Mouse (Mus musculus) forebrain, embryonic 15.5 days (tissue): ENCODE data around the gene Thsd4. TPM values are rescaled to one million over a fixed set of nuclear protein-coding genes. Genes with fewer than 3 reads are reported as not detected.

Experiments used
- ATAC-seq: fragments of 200-750 bp; cut with Nextera tagmentation; replicated peaks from 2 replicates; pipeline ENCODE4 v1.8.0; 2017; ENCODE audit warnings: mild to moderate bottlenecking, moderate TSS enrichment, moderate library complexity
- H3K27ac ChIP-seq: fragments of 300-500 bp; sonication (generic); replicated peaks from 2 replicates; pipeline ENCODE4 v1.5.1; 2015; ENCODE audit warnings: mild to moderate bottlenecking, inconsistent platforms
- H3K27me3 ChIP-seq: fragments of 300-500 bp; sonication (generic); 2 replicates; pipeline ENCODE4 v1.6.1; 2015; ENCODE audit warnings: inconsistent platforms
- H3K36me3 ChIP-seq: fragments of 300-500 bp; sonication (generic); 2 replicates; pipeline ENCODE4 v1.6.1; 2015; ENCODE audit warnings: mild to moderate bottlenecking, inconsistent platforms
- H3K4me1 ChIP-seq: fragments of 300-500 bp; sonication (generic); 2 replicates; pipeline ENCODE4 v1.6.1; 2015; ENCODE audit warnings: inconsistent platforms
- H3K4me2 ChIP-seq: fragments of 300-500 bp; sonication (generic); replicated peaks from 2 replicates; pipeline ENCODE4 v1.6.1; 2015; ENCODE audit warnings: mild to moderate bottlenecking, inconsistent platforms
- H3K4me3 ChIP-seq: fragments of 300-500 bp; sonication (generic); 2 replicates; pipeline ENCODE4 v1.5.1; 2015; ENCODE audit warnings: mild to moderate bottlenecking, inconsistent platforms
- H3K9ac ChIP-seq: fragments of 300-500 bp; sonication (generic); replicated peaks from 2 replicates; pipeline ENCODE4 v1.6.1; 2015; ENCODE audit warnings: mild to moderate bottlenecking, inconsistent platforms
- H3K9me3 ChIP-seq: fragments of 300-500 bp; sonication (generic); 2 replicates; pipeline ENCODE4 v1.6.1; 2016; ENCODE audit warnings: inconsistent platforms
- WGBS: fragments of 180-500 bp; shearing (Covaris S2); methylation state at CpG from one replicate; pipeline ENCODE4 v1.1.7; 2015; ENCODE audit warnings: mixed read lengths; 5-methylcytosine and 5-hydroxymethylcytosine counted together
- polyA plus RNA-seq: library from polyadenylated mRNA; unstranded; fragments of >200 nt; fragmentation: Nextera tagmentation; extraction: Ambion mirVana; gene quantifications from 2 replicates; pipeline ENCODE4 v1.2.1, GENCODE M21; 2015

Gene Thsd4
- polyA plus RNA-seq, 1 experiment from 2014 or later, result 4.9 TPM

GRCm38 (mm10) chr9:60267273-60267626 is 254.6 kb downstream of the Thsd4 start:
- ATAC-seq, result peak; percentile 16; the same call in 1 of the 2 replicates
- Histone ChIP-seq H3K36me3 (no peaks in the 10 kb centered on the region), H3K9me3 (no peaks in the 10 kb centered on the region), H3K27me3 (no peaks in the 10 kb centered on the region), H3K4me1 (peaks cover 35% of the 10 kb centered on the region), H3K4me2 (no peak overlapping the region), H3K27ac (peak overlapping the region; percentile 82), H3K9ac (no peak overlapping the region), H3K4me3 (no peak overlapping the region)
- 12% methylated on average over 5 of the region's 5 CpGs for WGBS

GRCm38 (mm10) chr9:60266583-60267272 is 255.1 kb downstream of the Thsd4 start:
- H3K4me1 ChIP-seq, result peaks cover 35% of the 10 kb centered on the region

GRCm38 (mm10) chr9:60264586-60265325 is 257.1 kb downstream of the Thsd4 start:
- Histone ChIP-seq H3K4me2 (no peak overlapping the region), H3K4me3 (no peak overlapping the region), H3K4me1 (peaks cover 35% of the 10 kb centered on the region), H3K9ac (no peak overlapping the region), H3K36me3 (no peaks in the 10 kb centered on the region), H3K27me3 (no peaks in the 10 kb centered on the region), H3K27ac (0 out of 2 replicates have a peak overlapping the region, but pooled peaks have one; percentile 28), H3K9me3 (no peaks in the 10 kb centered on the region)
- ATAC-seq, result no peak
- WGBS, result 34% methylated on average over 10 of the region's 10 CpGs

More at GRCm38 (mm10) chr9:60266583-60267272, 255.1 kb downstream of the Thsd4 start:
- Histone ChIP-seq H3K9ac (no peak overlapping the region), H3K27me3 (no peaks in the 10 kb centered on the region), H3K9me3 (no peaks in the 10 kb centered on the region), H3K27ac (peak overlapping the region; percentile 82), H3K36me3 (no peaks in the 10 kb centered on the region), H3K4me2 (no peak overlapping the region; the same call in 1 of the 2 replicates), H3K4me3 (no peak overlapping the region)
- WGBS, result 6% methylated on average over 15 of the region's 15 CpGs
- ATAC-seq, result peak; percentile 84

DNA sequence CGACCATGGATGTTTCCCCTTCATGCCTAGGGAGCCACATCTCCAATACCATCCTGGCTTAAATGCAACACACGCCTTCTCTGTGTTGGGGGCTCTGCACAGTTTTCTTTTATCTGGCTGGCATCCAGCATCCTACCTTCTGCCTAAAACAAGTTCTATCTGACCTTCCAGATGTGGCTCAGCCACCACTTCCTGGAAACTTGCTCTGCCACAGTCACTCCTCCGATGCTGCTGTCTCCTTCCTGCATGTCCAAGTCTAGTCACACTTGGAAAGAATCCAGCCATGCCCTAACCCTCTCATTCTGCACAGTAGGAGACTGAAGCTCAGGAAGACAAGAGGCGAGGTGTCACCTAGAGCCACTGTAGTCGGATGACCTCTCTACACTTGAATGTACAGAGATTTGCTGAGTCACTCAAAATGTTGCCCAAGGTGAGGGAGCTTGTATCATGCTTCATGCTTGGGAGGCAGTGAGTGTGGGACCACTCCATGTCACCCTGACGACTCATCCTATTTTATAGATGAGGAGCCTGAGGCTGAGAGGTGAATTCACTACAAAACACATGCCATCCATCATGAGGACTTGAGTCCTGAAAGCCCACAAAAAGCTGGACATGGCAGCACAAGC is 259.2 kb downstream of the Thsd4 start:
- H3K4me3 ChIP-seq, result no peak overlapping the region
- H3K27ac ChIP-seq, result no peak overlapping the region
- H3K9ac ChIP-seq, result no peak overlapping the region
- H3K4me1 ChIP-seq, result peaks cover 32% of the 10 kb centered on the region
- H3K9me3 ChIP-seq, result no peaks in the 10 kb centered on the region
- H3K4me2 ChIP-seq, result no peak overlapping the region
- ATAC-seq, result no peak
- WGBS, result 89% methylated on average over 6 of the region's 6 CpGs
- H3K27me3 ChIP-seq, result no peaks in the 10 kb centered on the region
- no peaks in the 10 kb centered on the region for H3K36me3 ChIP-seq

DNA sequence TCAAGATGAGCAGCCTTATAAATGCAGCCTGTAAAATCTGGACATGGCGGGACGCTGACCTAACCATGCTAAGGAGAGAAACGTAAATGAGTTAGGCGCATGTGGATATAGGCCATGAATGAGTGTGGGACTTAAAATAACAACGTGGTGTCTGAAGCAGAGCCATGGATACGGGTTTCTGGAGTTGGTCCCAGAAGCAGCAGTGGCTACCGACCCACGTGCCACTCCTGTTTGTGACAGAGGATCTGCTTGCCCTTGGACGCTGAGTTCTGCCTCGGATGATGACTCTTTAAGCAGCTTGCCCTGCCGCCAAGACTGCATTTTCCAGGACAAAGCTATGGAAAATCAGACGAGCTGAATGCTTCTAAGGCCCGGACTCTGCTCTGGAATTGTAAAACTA is 262.2 kb downstream of the Thsd4 start:
- Histone ChIP-seq H3K27ac (no peak overlapping the region), H3K36me3 (no peaks in the 10 kb centered on the region), H3K4me3 (no peak overlapping the region), H3K27me3 (no peaks in the 10 kb centered on the region), H3K9me3 (no peaks in the 10 kb centered on the region), H3K4me2 (no peak overlapping the region), H3K9ac (no peak overlapping the region), H3K4me1 (peaks cover 2% of the 10 kb centered on the region; the same call in 1 of the 2 replicates)
- WGBS, result 75% methylated on average over 13 of the region's 13 CpGs
- ATAC-seq, result no peak

GRCm38 (mm10) chr9:60251765-60252164 is 270.1 kb downstream of the Thsd4 start:
- no peak for ATAC-seq
- H3K4me3 ChIP-seq, result no peak overlapping the region
- no peak overlapping the region for H3K27ac ChIP-seq
- no peaks in the 10 kb centered on the region for H3K9me3 ChIP-seq
- H3K4me2 ChIP-seq, result no peak overlapping the region
- WGBS, result 56% methylated on average over 3 of the region's 3 CpGs
- H3K9ac ChIP-seq, result no peak overlapping the region
- H3K4me1 ChIP-seq, result no peaks in the 10 kb centered on the region
- H3K27me3 ChIP-seq, result no peaks in the 10 kb centered on the region
- no peaks in the 10 kb centered on the region for H3K36me3 ChIP-seq

- Histone ChIP-seq H3K4me1 (no peaks in the 10 kb centered on the region), H3K27ac (no peak overlapping the region), H3K27me3 (no peaks in the 10 kb centered on the region), H3K9me3 (no peaks in the 10 kb centered on the region), H3K4me2 (no peak overlapping the region), H3K36me3 (no peaks in the 10 kb centered on the region), H3K4me3 (no peak overlapping the region), H3K9ac (no peak overlapping the region)
- ATAC-seq, result no peak
Observed at GRCm38 (mm10) chr9:60250403-60250802, 271.4 kb downstream of the Thsd4 start.

- Histone ChIP-seq H3K27ac (no peak overlapping the region), H3K4me3 (no peak overlapping the region), H3K9ac (no peak overlapping the region), H3K27me3 (no peaks in the 10 kb centered on the region; the same call in 1 of the 2 replicates), H3K4me1 (no peaks in the 10 kb centered on the region), H3K9me3 (no peaks in the 10 kb centered on the region), H3K36me3 (no peaks in the 10 kb centered on the region), H3K4me2 (no peak overlapping the region)
- ATAC-seq, result no peak
- 89% methylated on average over 3 of the region's 3 CpGs for WGBS
Observed at GRCm38 (mm10) chr9:60247998-60248397, 273.8 kb downstream of the Thsd4 start.

- WGBS, result 5% methylated on average over 5 of the region's 5 CpGs
- H3K36me3 ChIP-seq, result no peaks in the 10 kb centered on the region
- no peak overlapping the region for H3K4me3 ChIP-seq
- H3K4me1 ChIP-seq, result no peaks in the 10 kb centered on the region
- H3K9me3 ChIP-seq, result no peaks in the 10 kb centered on the region
- H3K9ac ChIP-seq, result no peak overlapping the region
- no peak for ATAC-seq
- no peak overlapping the region for H3K27ac ChIP-seq
- H3K4me2 ChIP-seq, result no peak overlapping the region
- H3K27me3 ChIP-seq, result no peaks in the 10 kb centered on the region; the same call in 1 of the 2 replicates
Observed at GRCm38 (mm10) chr9:60244943-60245342, 276.9 kb downstream of the Thsd4 start.

DNA sequence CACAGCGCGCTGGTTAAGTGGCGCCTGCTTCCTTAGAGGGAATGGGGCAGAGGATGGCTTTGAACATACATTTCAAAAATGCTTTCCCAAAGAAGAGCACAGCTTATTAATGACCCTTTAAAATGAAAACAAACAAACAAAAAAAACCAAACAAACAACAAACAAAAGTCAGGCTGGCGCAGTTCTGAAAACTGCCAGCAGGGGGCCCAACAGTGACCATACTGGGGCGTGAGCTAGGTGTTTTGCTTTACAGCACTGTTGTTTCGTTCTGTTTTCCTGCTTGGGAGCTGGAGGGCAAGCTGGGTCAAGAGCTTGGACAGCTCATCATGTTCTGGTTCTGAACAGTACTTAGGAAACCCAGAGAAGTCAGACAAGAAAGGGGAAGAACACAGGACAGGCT is 278.3 kb downstream of the Thsd4 start:
- H3K36me3 ChIP-seq, result no peaks in the 10 kb centered on the region
- no peaks in the 10 kb centered on the region; the same call in 1 of the 2 replicates for H3K27me3 ChIP-seq
- 60% methylated on average over 6 of the region's 6 CpGs for WGBS
- no peak overlapping the region for H3K27ac ChIP-seq
- H3K4me1 ChIP-seq, result no peaks in the 10 kb centered on the region
- no peak for ATAC-seq
- no peak overlapping the region for H3K4me2 ChIP-seq
- H3K9ac ChIP-seq, result no peak overlapping the region
- no peaks in the 10 kb centered on the region for H3K9me3 ChIP-seq
- no peak overlapping the region for H3K4me3 ChIP-seq

GRCm38 (mm10) chr9:60237667-60238066 is 284.2 kb downstream of the Thsd4 start:
- Histone ChIP-seq H3K4me1 (peaks cover 7% of the 10 kb centered on the region; the same call in 1 of the 2 replicates), H3K36me3 (no peaks in the 10 kb centered on the region)
- whole genome bisulfite sequencing, result 35% methylated on average over 4 of the region's 4 CpGs

GRCm38 (mm10) chr9:60236155-60236554 is 285.7 kb downstream of the Thsd4 start:
- WGBS, result 78% methylated on average over 9 of the region's 9 CpGs
- H3K9me3 ChIP-seq, result no peaks in the 10 kb centered on the region
- H3K36me3 ChIP-seq, result no peaks in the 10 kb centered on the region
- H3K27ac ChIP-seq, result no peak overlapping the region
- H3K4me2 ChIP-seq, result no peak overlapping the region
- no peak overlapping the region for H3K4me3 ChIP-seq
- no peak for ATAC-seq
- H3K9ac ChIP-seq, result no peak overlapping the region
- peaks cover 7% of the 10 kb centered on the region; the same call in 1 of the 2 replicates for H3K4me1 ChIP-seq
- H3K27me3 ChIP-seq, result no peaks in the 10 kb centered on the region

More at GRCm38 (mm10) chr9:60237667-60238066, 284.2 kb downstream of the Thsd4 start:
- Histone ChIP-seq H3K27ac (no peak overlapping the region), H3K27me3 (no peaks in the 10 kb centered on the region), H3K4me3 (no peak overlapping the region), H3K9me3 (no peaks in the 10 kb centered on the region), H3K4me2 (no peak overlapping the region), H3K9ac (no peak overlapping the region)
- ATAC-seq, result no peak
